Mouse (Mus musculus) c-Kit-positive CD71-positive TER-119-negative erythroid progenitor cells, embryonic 14.5 days (primary cell): ENCODE measurements around the gene Spata48.

Experiments
- DNase-seq: peaks from one replicate; pipeline ENCODE4 v3.0.0-alpha.2; 2013; ENCODE audit warnings: low read depth

Gene Spata48

GRCm38 (mm10) chr11:11536295-11536694 is 74.4 kb downstream of the Spata48 start:
- DNase-seq, result no peak

GRCm38 (mm10) chr11:11545948-11546347 is 84.1 kb downstream of the Spata48 start:
- no peak for DNase-seq

- no peak for DNase-seq
Observed at GRCm38 (mm10) chr11:11546903-11547511, 85.1 kb downstream of the Spata48 start.

DNA sequence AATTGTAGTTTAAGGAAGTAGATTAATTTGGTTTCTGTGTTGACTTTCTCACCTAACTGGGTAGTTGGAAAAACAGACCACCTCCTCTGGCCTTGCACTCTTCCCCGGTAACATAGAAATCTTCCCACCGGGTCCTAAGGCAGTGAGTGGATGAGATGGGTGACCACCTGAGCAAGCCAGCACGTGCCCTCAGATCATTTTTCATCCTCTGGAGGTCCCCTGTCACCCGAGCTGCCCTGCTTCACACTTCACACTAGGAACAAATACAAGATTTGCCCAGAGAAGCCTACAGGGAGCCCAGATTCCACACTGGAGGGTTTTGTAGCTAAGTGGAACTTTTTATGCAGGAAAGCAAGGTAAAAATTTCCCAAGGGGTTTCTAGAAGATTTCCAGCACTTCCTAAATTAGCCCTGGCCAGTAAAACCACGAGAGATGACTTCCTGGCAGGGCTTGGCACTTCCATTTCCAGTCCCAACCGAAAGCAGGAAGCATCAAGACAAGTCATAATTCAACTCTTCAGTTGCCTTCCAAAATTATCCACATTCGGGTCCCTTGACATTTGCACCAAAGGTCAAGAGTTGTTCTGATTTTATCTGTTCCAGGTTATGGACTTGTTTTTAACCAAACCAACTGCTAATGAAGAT is 85.8 kb downstream of the Spata48 start:
- DNase-seq, result no peak

DNA sequence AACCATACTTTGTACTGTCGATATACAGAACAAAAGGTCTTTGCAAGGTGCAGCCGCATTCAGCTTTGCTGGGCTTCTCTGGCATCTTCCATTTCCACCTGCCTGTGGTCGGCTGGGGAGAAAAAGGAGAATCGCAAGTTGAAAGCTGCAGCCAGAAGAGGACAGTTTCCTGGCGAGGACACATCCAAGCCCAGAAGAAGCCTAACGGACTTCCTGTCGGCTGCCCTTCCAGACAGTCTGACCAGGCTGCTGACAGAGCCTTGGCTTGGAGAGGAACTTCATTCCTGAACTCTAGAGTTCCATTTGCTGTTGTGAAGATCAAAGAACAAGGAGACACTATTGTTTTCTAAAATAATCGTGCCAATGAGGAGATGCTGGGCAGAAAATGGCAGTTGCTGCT is 93.7 kb downstream of the Spata48 start:
- DNase-seq, result no peak

GRCm38 (mm10) chr11:11556186-11556585 is 94.3 kb downstream of the Spata48 start:
- no peak for DNase-seq

GRCm38 (mm10) chr11:11557173-11557967 is 95.5 kb downstream of the Spata48 start:
- peak; percentile 73 for DNase-seq

GRCm38 (mm10) chr11:11558662-11559061 is 96.8 kb downstream of the Spata48 start:
- no peak for DNase-seq

- DNase-seq, result no peak
Observed at GRCm38 (mm10) chr11:11559099-11559686, 97.3 kb downstream of the Spata48 start.

GRCm38 (mm10) chr11:11561118-11561517 is 99.2 kb downstream of the Spata48 start:
- DNase-seq, result no peak

DNA sequence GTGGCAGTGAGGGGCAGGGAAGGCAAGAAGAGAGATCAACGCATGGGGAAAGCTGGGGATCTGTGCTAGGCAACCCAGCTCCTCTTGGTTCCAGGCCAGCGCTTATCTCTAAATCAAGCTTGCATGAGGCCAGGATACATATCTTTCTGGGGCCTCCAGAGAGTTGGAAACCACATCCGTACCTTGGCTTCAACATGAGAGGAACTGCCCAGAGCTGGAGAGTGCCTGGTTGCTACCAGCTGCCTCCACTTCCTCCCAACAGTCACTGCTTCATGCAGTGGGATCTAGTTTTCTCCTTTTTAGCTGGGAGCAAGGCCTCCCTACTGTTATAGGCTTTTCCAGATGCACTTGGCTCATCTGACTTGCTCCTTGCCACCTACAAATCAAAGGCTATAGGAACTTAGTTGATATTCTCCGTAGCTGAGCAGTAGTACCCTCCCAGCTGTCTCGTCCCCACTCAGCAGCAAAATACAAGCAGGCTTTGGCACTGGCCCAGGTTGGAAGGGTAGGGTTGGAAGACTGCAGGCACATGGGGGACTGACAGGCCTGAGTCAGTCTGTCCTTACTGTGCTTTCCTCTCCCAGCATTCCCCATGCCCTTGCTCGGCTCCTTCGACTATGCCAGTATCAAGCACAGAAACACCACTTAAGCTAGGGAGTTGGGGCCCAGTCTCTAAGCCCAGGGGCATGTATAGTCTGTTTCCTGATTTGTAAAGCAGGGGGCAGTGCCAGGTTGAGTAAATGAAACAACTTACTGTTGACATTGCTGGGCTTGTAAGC is 102.6 kb downstream of the Spata48 start:
- no peak for DNase-seq
